Mouse (Mus musculus) spleen, adult 18-20 months (tissue): ENCODE results near the gene Exoc6b.
"Not testable (repeated sequence)": the region's sequence is repeated elsewhere in the genome, so short reads cannot be mapped to it uniquely, and the experiment has no call there.

Source experiments
- DNase-seq, 2 experiments: peaks; one replicate each; pipeline ENCODE4 v3.0.0; 2022; ENCODE audit warnings: mixed read lengths in 2 of 2

Exoc6b gene

DNA sequence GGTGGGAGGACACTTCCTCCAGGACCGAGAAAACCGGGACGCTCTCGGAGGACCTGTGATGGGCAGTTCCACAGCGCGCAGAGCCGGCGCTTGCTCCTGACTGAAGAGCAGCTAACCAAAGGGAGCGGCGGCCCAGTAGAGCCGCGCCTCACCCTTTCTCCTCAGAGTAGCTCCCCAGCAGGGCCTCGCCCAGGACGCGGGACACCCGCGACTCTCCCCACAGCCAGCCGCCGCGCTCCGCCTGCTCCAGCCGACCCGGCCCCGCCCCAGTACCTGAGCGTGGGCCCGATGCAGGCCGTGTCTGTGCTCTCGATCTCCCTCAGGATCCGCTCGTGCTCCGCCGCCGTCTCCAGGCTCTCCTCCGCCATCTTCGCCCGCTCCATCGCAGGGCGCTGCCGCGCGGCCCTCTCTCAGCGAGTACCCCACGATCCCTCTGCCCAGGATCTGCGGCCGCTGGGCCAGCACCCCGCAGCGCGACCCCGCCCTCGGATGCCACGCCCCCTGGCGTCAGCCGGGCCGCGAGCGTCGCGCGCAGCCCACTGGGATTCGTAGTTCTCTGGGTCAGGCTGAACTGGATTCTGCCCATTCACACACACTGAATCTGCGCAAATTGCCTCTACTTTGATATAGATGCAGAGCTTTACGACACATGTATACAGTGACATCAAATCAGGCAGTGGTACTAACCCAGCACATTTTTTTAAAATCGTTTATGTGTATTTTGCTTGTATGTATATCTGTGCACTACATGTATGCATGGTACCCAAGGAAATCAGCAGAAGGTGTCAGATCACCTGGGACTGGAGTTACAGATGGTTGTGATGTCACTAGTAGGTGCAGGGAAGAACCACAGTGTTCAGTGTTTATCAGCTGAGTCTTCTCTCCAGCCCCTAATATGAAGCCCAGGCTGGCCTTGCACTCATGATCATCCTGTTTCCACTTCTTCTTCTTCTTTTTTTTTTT, at the start of gene Exoc6b:
Gene Exoc6b, minus strand, starts transcription at position 491 of the 963 bp plus-strand sequence.
- DNase-seq, result peak; percentile 73 to 91

DNA sequence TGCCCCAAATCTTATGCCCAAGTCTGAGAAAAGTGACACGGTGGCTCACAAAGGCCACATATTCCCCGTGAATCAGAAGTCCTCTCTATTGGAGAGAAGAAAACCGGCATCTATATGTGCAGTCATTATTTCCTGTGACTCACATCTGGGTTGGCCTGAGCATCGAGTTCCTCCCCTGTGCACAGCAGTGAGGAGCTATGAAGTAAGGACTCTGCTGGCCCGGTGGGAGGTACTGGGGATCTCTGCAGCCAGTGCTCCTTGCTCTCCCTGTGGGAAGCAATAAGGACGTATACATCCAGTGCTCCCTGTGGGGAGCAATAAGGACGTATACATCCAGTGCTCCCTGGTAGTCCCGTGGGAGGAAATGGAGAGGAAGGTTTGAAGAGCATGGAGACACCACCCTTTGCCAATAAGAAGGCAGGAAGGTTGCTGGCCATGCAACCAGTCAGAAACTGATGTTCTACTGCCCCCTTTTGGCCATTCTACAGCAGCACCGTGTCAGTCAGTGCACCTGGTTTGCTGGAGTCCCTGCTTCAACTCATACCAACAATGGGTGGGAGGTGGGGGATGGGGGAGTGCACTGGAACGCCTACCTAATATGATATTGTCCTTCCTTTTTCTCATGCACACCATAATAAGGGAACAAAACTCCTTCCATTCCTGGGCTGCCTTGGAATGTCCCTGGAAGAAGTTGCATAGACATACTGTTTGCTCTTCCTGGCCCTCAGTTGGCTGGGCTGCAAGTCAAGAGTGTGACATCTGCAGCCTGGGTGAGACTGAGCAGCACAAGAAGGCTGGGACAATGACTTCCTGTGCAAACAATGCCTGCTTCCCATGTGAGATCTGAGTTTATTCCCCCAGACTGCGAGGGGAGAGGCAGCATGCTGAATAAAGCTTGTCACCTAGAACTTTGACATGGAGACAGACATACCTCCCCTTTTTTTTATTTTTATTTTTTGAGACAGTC, 48.5 kb upstream of the Exoc6b start:
- DNase-seq, result peak in 1 of 2 experiments; percentile 12

DNA sequence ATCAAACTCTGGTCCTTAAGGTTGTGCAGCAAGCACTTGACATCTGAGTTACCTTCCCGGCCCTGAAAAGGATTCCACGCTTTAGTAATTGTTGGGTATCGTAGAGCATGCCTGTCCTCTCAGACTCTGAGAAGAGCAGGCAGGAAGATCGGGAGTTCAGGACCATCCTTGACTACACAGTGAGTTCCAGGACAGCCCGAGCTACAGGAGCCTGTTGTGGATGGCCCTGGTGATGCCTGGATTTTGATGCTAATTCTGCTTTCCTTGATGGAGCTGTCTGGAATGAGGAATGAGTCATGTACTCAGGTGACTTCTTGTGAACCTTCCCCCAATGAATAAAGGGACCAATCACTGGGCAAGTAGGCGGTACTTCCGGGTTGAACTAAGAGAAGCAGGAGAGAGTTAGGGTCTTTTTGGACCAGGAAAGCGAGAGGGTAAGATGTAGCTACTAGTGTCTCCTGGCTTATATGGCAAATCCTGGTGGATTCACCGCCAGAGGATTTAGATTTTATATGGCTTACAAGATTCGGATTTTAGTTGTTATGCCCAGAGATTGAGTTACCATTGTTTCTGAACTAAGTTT, 35.8 kb upstream of the Exoc6b start:
- DNase-seq, result no peak

DNA sequence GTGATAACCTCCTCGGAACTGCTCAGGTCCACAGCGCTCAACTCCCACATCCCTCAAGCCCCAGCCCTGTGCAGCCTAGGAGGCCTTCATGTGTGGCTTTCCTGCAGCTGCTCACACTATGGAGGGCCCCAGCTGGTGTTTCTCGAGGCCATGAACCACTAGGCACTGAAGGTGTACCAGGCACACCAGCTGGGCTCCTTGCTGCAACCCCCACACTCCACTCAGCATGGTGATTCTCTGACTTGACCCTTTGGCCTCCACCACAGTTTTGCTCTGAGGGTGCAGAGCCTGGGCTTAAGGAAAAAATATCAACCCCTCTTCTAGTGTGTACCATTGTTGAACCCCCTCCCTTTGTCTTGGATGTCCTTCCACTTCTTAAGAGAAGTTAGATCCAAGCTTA, 34.0 kb upstream of the Exoc6b start:
- DNase-seq, result no peak

DNA sequence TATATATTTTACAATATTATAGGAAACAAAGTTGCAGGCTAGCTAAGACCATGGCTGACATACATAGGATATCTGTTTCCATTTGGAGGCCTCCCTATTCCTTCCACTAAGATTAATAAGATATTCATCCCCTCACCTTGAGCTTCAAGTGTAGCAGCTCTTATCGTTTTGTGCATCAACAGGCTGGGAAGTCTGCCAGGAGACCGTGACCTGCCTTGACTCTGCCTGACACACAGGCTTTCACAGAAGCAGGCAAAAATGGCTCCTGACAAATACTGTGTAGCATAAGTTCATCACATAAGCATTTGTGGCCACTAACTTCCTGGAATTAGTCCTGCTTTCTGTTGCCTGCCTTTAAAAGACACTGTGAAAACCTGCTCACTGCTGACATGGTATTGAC, 27.1 kb upstream of the Exoc6b start:
- DNase-seq, result no peak

DNA sequence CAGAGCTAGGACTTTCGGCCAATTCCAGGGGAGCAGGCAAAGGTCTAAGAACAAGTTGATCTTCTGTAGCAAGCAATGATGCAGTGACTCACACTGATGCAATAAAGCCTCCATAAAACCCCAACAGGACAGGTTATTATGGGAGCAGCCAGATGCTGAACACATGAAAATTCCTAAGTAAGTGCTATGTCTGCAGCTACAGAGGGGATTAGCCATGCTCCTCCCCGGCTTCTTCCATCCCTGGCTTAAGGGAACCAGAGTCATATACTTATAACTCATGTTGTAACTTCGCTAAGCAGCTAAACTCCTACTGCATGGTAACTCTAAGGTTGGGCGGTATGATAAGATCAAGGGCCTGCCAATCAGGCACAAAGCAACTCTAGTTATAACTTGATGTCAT, 18.1 kb upstream of the Exoc6b start:
- DNase-seq, result no peak

DNA sequence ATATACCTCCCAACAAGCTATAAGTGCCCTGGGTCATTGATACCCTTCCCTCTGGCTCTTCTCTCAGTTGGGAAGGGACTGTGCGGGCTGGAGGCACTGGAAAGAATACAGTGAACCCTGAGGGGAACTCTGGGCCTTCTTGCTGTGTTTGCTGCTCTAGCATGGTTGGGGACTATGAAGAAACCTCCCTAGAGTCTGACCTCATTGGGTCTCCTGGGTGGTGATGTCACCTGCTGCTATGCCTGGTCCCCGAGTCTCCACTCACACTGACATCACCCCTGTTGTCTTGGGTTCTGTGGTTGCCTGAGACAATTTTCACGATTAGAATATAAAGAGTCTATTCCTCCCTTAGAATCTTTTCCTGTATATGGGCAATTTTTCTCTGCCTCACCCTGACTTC, 17.3 kb upstream of the Exoc6b start:
- no peak for DNase-seq

DNA sequence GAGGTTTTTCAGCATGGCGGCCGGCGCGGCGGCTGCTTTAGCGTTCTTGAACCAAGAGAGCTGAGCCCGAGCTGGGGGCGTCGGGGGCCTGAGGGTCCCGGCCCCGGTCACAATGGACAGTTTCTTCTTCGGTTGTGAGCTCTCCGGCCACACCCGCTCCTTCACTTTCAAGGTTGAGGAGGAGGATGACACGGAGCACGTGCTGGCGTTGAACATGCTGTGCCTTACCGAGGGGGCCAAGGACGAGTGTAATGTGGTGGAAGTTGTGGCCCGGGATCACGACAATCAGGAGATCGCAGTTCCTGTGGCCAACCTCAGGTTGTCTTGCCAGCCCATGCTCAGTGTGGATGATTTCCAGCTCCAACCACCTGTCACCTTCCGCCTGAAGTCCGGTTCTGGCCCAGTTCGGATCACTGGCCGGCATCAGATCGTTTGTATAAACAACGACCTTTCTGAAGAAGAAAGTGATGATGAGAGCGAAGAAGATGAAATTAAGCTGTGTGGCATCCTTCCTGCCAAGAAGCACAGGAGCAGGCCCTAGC, 6.9 kb upstream of the Exoc6b start:
- not testable (repeated sequence) for DNase-seq

DNA sequence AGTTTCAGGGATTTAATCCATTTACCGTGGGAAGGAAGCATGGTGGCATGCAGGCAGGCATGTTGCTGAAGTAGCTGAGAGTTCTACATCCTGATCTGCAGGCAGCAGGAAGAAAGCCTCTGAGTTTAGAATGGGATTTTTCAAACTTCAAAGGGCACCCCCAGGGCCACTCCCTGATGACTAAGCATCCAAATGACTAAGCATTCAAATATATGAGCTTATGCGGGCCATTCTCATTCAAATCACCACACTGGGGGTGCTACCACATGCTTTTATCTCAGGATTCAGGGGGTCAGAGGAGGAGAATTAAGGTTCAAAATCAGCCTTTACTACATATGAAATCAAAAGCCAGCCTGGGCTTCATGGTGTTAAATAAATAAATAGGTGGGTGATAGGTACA, 5.7 kb upstream of the Exoc6b start:
- DNase-seq, result no peak

DNA sequence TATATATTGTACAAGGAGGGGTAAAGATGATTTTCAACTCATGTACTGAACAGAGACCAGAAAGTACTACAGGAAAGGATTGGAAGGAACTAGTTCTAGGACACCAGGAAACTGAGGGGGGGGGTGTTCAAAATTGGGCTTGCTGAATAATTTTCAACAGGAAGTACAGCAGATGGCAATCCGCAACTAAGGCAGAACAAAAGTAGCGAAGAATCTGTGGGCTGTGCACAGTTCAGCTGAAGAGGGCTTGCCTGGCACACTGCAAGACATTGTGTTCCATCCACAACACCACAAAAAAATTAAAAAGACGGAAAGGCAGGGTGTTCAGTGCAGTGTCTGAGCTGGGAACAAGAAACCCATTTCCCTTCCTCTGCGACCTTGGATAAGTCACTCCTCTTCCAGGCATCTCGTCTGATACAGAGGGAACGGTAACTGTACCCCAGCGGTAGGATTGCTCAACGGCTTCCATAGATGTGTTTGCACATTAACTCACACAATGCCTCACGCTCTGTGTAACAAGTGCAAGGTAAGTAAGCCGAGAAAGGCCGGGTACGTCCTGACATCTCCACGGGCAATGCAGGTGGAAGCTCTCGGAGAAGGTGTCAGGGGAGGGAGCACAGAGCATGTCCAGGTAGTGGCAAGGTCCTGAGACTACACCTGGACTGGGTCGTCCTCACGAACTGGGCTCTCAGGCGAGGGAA, 841 bp downstream of the Exoc6b start:
- peak; percentile 3 to 7 for DNase-seq

DNA sequence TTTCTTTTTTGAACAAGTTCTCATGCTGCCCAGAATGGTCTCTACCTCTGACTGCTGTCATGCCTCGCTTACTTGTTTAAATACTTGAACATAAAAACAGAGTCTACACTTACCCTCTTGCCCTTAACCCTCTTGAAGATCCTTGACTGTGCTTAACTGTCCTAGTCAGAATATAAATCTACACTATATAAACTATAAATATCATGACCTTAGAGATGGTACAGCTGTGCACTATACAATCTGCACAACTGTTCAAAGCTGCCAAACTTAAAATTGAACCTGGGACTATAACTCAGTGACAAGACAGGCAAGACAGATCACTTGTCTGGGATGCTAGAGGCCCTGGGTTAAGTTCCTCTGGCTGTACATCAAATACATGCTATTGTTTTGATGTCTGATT, 11.7 kb downstream of the Exoc6b start:
- DNase-seq, result no peak

DNA sequence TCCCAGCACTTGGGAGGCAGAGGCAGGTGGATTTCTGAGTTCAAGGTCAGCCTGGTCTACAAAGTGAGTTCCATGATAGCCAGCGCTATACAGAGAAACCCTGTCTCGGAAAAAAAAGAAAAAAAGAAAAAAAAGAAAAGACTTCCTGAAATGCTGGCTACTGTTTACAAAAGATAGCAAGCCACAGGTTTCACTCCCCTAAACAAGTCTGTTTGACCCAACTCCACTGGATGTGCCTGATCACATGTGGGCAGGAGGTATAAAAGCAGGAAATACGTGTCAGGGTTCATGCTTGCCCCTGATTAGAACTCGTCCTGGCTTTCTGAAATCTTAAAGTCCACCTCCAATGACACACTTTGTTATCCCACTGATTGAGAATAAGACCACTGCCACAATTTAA, 18.2 kb downstream of the Exoc6b start:
- no peak for DNase-seq

DNA sequence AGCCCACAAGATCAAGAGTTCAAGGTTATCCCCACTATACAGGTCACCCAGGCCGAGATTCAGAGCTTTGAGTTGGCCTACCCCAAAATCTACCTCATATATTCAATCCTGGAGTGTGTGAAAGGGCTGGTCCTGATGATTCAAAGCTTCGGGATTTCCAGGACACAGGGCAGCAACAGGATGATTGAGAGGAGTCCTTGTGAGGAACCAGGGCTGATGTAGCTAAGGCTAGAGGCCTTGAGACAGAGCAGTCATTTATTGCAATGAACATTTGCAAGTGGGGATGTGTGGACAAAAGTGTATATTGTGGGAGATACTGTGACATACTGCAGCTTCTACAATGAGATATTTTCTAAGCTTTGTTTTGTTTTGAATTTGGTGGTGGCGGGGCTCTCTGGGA, 22.8 kb downstream of the Exoc6b start:
- no peak for DNase-seq

DNA sequence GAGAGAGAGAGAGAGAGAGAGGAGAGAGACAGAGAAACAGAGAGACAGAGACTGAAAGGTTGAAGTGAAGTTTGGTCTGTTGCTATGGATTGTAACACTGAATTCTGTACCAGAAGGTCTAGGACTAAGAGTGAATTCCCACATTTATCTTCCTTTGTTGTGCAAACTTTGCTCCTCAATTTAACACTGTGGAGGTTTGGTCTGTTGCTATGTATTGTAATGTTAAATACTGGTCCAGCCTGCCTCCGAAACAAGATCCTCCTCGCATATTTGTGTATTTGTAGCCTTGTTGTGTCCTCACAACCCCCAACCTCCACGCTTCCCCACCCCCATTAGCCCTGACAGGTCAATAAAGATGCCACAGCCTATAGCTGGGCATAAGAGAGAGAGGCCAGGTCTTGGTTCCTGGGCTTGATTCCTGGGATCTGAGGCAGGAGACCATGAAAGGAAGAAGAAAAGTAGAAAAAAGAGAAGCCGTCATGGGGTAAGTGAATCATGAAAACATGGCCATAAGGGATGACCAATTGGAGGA, 24.6 kb downstream of the Exoc6b start:
- DNase-seq, result no peak

DNA sequence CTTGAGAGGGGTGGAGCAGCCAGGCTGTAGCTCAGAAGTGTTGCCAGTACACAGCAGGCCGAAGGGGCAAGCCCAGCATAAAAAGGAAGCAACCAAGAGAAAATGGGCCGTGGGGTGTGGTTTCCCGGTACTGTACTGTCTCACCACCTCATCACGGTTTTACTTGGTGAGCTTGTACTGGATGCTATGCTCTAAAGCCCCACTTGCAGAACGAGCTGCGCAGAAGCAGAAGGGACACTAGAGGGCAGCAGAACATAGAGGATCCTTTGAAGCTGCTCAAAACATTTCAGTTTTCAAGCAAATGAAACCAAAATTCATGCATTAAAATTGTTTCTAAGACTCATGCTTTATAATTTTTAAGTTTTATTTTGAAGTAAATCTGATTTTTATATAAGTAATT, 31.6 kb downstream of the Exoc6b start:
- DNase-seq, result peak; percentile 6 to 43

DNA sequence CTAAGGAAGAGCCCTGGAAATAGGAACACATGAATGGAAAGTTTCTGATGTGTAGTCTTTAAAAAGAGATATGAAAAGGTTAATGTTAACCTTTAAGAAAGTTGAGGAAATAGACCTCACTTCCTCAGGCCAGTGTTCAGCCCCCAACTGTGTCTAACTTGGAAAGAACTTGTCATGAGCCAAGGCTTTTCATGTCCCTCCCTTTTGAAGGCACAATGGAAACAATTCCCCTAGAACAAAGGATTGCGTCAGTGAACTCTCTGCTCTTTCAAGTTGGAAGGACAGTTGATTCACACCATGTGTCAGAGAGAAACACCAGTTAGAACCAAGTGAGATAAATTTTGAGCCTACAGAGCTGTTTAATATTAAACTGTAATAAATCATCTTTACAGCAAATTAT, 39.6 kb downstream of the Exoc6b start:
- DNase-seq, result no peak

DNA sequence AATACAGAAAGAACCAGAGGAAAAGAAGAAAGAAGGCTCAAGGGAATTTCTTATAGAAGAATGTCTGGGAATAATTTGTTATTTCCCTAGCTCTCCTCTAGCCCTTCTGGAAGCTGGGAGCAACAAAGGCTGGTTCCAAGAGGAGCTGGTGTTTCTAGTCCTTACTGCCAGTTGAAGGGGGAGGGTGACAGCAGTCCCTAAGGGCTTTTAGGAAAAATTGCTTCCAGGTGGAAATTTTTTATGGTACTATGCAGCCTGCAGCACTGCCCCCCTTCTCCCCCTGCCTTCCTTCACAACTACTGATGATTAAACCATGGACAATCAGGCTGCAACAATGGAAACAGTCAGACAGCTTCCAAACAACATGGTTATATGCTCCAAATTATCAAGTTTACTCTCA, 44.9 kb downstream of the Exoc6b start:
- no peak for DNase-seq

DNA sequence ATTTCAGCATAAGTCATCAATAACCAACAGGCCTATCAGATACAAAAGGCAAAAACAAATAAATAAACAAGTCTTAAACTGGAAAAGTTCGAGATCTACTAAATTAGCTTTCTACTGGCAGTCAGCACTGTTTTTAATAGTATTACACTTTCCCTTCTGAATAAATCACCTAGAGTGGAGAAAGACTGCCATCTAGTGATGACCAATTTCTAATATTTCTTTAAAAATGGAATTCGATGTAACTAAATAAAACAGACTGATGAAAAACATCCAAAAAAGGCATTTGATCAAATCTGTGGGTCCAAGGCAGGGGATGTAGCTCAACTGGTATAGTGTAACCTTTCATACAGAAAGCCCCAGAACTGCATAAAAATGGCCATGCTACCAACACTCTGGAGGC, 52.3 kb downstream of the Exoc6b start:
- DNase-seq, result no peak

DNA sequence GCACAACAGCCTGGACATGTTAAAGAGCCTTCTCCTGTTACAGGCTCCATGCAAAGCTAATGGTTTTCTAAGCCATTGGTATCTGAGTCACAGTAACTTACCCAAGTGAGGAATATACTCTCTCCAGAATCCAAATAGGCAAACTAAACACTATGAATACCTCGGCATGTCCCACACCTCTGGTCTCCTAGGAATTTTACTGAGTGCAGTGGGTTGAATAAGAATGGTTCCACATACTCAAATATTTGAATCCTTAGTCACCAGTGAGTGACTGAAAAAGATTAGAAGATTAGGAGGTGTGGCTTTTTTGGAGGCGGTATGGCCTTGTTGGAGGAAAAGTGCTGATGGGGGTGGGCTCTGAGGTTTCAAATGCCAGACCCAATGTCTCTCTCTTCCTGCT, 55.4 kb downstream of the Exoc6b start:
- DNase-seq, result no peak

DNA sequence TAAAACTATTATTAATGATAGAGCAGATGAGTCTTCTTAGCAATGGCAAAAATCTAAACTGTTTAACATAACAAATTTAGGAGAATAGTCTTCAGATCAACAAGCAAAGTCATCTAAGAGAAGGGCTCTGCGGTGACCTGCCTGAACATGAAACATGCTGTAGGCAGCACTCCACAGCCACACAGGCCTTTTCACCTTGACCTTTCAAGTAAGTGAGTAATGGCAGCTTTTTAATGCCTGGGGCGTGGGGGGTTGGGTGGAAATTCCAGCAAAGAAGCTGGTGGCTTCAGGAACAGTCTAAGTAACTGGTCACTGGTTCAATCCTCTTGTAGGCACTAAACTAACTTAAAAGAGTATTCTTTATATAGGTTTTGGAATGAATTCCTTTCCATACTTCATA, 58.9 kb downstream of the Exoc6b start:
- DNase-seq, result no peak

DNA sequence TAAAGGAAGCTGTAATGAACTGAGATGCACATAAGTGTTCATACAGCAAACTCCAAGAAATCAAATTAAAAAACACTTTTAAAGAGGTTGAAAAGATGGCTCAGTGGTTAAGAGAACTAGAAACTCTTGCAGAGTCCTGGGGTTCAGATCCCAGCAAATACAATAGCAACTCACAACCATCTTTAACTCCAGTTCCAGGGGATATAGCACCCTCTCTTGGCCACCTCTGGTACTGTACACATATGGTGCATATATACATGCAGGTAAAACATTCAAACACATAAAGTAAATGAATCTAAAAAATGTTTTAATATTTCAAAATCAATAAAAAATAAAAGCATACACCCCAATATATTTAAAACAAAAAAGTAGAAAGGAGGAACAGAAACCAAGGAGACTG, 73.9 kb downstream of the Exoc6b start:
- DNase-seq, result no peak

DNA sequence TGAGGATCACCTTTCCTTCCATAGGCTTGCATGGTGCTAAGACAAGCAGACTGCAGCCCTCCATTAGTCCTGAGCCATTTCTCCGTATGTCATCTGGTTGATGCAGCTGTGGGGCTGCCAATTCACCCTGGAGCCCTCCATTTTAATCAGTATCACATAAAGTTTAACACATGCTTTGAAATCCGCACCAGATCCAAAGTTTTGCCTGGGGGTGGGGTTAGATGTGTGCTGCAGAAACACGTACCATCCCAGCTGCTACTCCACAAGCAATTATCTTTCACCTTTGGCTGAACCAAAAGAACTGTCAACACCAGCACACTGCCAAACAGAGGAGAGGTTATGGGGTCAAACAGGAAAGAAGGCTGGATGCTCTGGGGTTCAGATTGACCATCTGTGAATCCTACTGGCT, 92.7 kb downstream of the Exoc6b start:
- no peak for DNase-seq
